Mouse (Mus musculus): ENCODE data around the gene Atad5.
A peak's percentile ranks its signal among the peaks of the same experiment; 100 is the strongest.

Gene Atad5

GRCm38 (mm10) chr11:80080826-80081728, 8.1 kb upstream of the Atad5 start, which contains the start of gene Crlf3:
Gene Crlf3, minus strand, starts transcription at chr11:80080991.
- peak; percentile 94 for DNase-seq (ENCODE audit: low read depth, low spot score)

- DNase-seq (ENCODE audit: low read depth, low spot score) = no peak
Observed at GRCm38 (mm10) chr11:80081786-80082319, 7.3 kb upstream of the Atad5 start.

- DNase-seq (ENCODE audit: low read depth, low spot score) = no peak
Observed at GRCm38 (mm10) chr11:80085356-80086055, 3.7 kb upstream of the Atad5 start.

GRCm38 (mm10) chr11:80086844-80087243, 2.4 kb upstream of the Atad5 start:
- peak; percentile 94 for DNase-seq (ENCODE audit: low read depth, low spot score)

GRCm38 (mm10) chr11:80089817-80090214, 616 bp downstream of the Atad5 start:
- no peak for DNase-seq (ENCODE audit: low read depth, low spot score)

GRCm38 (mm10) chr11:80090555-80091164, 1.5 kb downstream of the Atad5 start:
- DNase-seq (ENCODE audit: low read depth, low spot score) = no peak

GRCm38 (mm10) chr11:80098444-80099056, 9.3 kb downstream of the Atad5 start:
- DNase-seq (ENCODE audit: low read depth, low spot score) = no peak

GRCm38 (mm10) chr11:80101298-80101697, 12.1 kb downstream of the Atad5 start:
- no peak for DNase-seq (ENCODE audit: low read depth, low spot score)

GRCm38 (mm10) chr11:80104407-80104806, 15.2 kb downstream of the Atad5 start:
- DNase-seq (ENCODE audit: low read depth, low spot score) = no peak

- no peak for DNase-seq (ENCODE audit: low read depth, low spot score)
Observed at GRCm38 (mm10) chr11:80116411-80116810, 27.2 kb downstream of the Atad5 start.

- no peak for DNase-seq (ENCODE audit: low read depth, low spot score)
Observed at GRCm38 (mm10) chr11:80132050-80132449, 42.9 kb downstream of the Atad5 start.

GRCm38 (mm10) chr11:80134744-80135143, 45.5 kb downstream of the Atad5 start:
- DNase-seq (ENCODE audit: low read depth, low spot score) = peak; percentile 44

GRCm38 (mm10) chr11:80135954-80136683, 46.9 kb downstream of the Atad5 start:
- DNase-seq (ENCODE audit: low read depth, low spot score) = no peak

- peak; percentile 51 for DNase-seq (ENCODE audit: low read depth, low spot score)
Observed at GRCm38 (mm10) chr11:80136786-80137185, 47.6 kb downstream of the Atad5 start.

- DNase-seq (ENCODE audit: low read depth, low spot score) = no peak
Observed at GRCm38 (mm10) chr11:80137773-80138172, 48.6 kb downstream of the Atad5 start.

- DNase-seq (ENCODE audit: low read depth, low spot score) = peak; percentile 95
Observed at GRCm38 (mm10) chr11:80141825-80142521, 52.8 kb downstream of the Atad5 start, which contains the start of gene Tefm. Gene Tefm, minus strand, starts transcription at chr11:80142175.

GRCm38 (mm10) chr11:80142872-80143271, 53.7 kb downstream of the Atad5 start:
- DNase-seq (ENCODE audit: low read depth, low spot score) = no peak

- DNase-seq (ENCODE audit: low read depth, low spot score) = peak; percentile 50
Observed at GRCm38 (mm10) chr11:80145787-80146275, 56.6 kb downstream of the Atad5 start.

- DNase-seq (ENCODE audit: low read depth, low spot score) = no peak
Observed at GRCm38 (mm10) chr11:80147748-80148147, 58.5 kb downstream of the Atad5 start.

- DNase-seq (ENCODE audit: low read depth, low spot score) = peak; percentile 12
Observed at GRCm38 (mm10) chr11:80148313-80148712, 59.1 kb downstream of the Atad5 start.
